Comparison of ENCODE assay signal across 9 mouse cellular contexts in genomic region chr7:130807749-130808148, GRCm38 (mm10). TPM values are rescaled to one million over a fixed set of nuclear protein-coding genes. Genes with fewer than 3 reads are reported as not detected.
DNase-seq lines count a peak whose midpoint lies in the region; ATAC-seq and TF ChIP-seq lines count a peak whose summit lies in the region.
"Had no signal": no experiment of that assay in that cellular context is flagged by ENCODE, and none has a peak within 500 bp of the region (broad histone marks: within the 10 kb centered on the region; RNA-seq: fewer than 3 reads in every experiment).

No protein-coding gene starts in this region.

- TF ChIP-seq CTCF in layer of hippocampus, adult 2 months (conservative IDR thresholded peaks at IDR 0.05), result no peak
- no peak for TF ChIP-seq CTCF in forebrain, postnatal 0 days (IDR thresholded peaks at IDR 0.05; ENCODE audit: low read depth)

- peak overlapping the region; percentile 74 for H3K4me2 ChIP-seq in myocyte (ENCODE audit: low read depth)
- H3K4me2 ChIP-seq in forebrain, embryonic 12.5 days, result no peak overlapping the region
- H3K4me2 ChIP-seq in forebrain, postnatal 0 days (ENCODE audit: low read depth), result no peak overlapping the region
- no peak overlapping the region for H3K4me2 ChIP-seq in hindbrain, embryonic 13.5 days
- H3K4me2 ChIP-seq: liver, embryonic 13.5 days had no signal

- no peaks in the 10 kb centered on the region for H3K79me2 ChIP-seq in myocyte (ENCODE audit: control insufficient read depth, insufficient read depth)

- 84% methylated on average over 8 of the region's 8 CpGs for WGBS in forebrain, embryonic 12.5 days
- WGBS in forebrain, postnatal 0 days, result 73% methylated on average over 8 of the region's 8 CpGs
- 74% methylated on average over 8 of the region's 8 CpGs for WGBS in hindbrain, embryonic 13.5 days

- H3K9me3 ChIP-seq in forebrain, embryonic 12.5 days, result no peaks in the 10 kb centered on the region
- no peaks in the 10 kb centered on the region for H3K9me3 ChIP-seq in forebrain, postnatal 0 days (ENCODE audit: low read length)
- no peaks in the 10 kb centered on the region for H3K9me3 ChIP-seq in hindbrain, embryonic 13.5 days
- H3K9me3 ChIP-seq: liver, embryonic 13.5 days had no signal

- peak; percentile 74 for DNase-seq in urinary bladder, postnatal 14 days (ENCODE audit: low spot score)
- no peak for DNase-seq in urinary bladder, postnatal 10 days (ENCODE audit: low spot score)
- peak; percentile 54 to 77 for DNase-seq in layer of hippocampus, adult 2 months (ENCODE audit: low spot score in 2 of 2)
- no peak for DNase-seq in forebrain, postnatal 0 days
- DNase-seq: liver, embryonic 13.5 days had no signal

- H3K27ac ChIP-seq in layer of hippocampus, adult 2 months, result peak overlapping the region; percentile 73
- H3K27ac ChIP-seq in forebrain, embryonic 12.5 days, result no peak overlapping the region
- no peak overlapping the region for H3K27ac ChIP-seq in forebrain, postnatal 0 days (ENCODE audit: low read depth, low read length)
- H3K27ac ChIP-seq in hindbrain, embryonic 13.5 days, result no peak overlapping the region
- H3K27ac ChIP-seq: liver, embryonic 13.5 days had no signal

- H3ac ChIP-seq in myocyte (ENCODE audit: control insufficient read depth, insufficient read length), result no peak overlapping the region

- peak; percentile 88 for ATAC-seq in frontal cortex, adult (ENCODE audit: low TSS enrichment)
- no peak for ATAC-seq in forebrain, embryonic 12.5 days (ENCODE audit: low FRiP score)
- no peak for ATAC-seq in forebrain, postnatal 0 days
- ATAC-seq in hindbrain, embryonic 13.5 days (ENCODE audit: low FRiP score), result no peak

- no peak overlapping the region for H3K4me3 ChIP-seq in layer of hippocampus, adult 2 months
- no peak overlapping the region for H3K4me3 ChIP-seq in myocyte
- no peak overlapping the region for H3K4me3 ChIP-seq in forebrain, embryonic 12.5 days (replicated peaks)
- H3K4me3 ChIP-seq in forebrain, postnatal 0 days (ENCODE audit: low read depth, low read length), result no peak overlapping the region
- H3K4me3 ChIP-seq in hindbrain, embryonic 13.5 days, result no peak overlapping the region
- H3K4me3 ChIP-seq: liver, embryonic 13.5 days had no signal

- H3K27me3 ChIP-seq in myocyte (ENCODE audit: control insufficient read depth, insufficient read depth, insufficient read length), result no peaks in the 10 kb centered on the region
- no peaks in the 10 kb centered on the region for H3K27me3 ChIP-seq in forebrain, embryonic 12.5 days
- no peaks in the 10 kb centered on the region for H3K27me3 ChIP-seq in forebrain, postnatal 0 days (ENCODE audit: insufficient read depth, low read length)
- H3K27me3 ChIP-seq in hindbrain, embryonic 13.5 days, result no peaks in the 10 kb centered on the region
- H3K27me3 ChIP-seq: liver, embryonic 13.5 days had no signal

- H3K4me1 ChIP-seq in forebrain, embryonic 12.5 days, result no peaks in the 10 kb centered on the region
- no peaks in the 10 kb centered on the region for H3K4me1 ChIP-seq in forebrain, postnatal 0 days (ENCODE audit: insufficient read depth)
- no peaks in the 10 kb centered on the region for H3K4me1 ChIP-seq in hindbrain, embryonic 13.5 days (replicated peaks)
- H3K4me1 ChIP-seq: liver, embryonic 13.5 days had no signal

- TF ChIP-seq POLR2A in myocyte (IDR thresholded peaks at IDR 0.05; ENCODE audit: insufficient read length, low read depth), result no peak

- no peak overlapping the region for H3K9ac ChIP-seq in forebrain, embryonic 12.5 days
- H3K9ac ChIP-seq in forebrain, postnatal 0 days, result no peak overlapping the region
- no peak overlapping the region for H3K9ac ChIP-seq in hindbrain, embryonic 13.5 days
- H3K9ac ChIP-seq: liver, embryonic 13.5 days had no signal

- H3K36me3 ChIP-seq in myocyte (ENCODE audit: control insufficient read depth, insufficient read depth), result no peaks in the 10 kb centered on the region
- H3K36me3 ChIP-seq in forebrain, embryonic 12.5 days (replicated peaks), result no peaks in the 10 kb centered on the region
- H3K36me3 ChIP-seq in forebrain, postnatal 0 days (ENCODE audit: insufficient read depth), result no peaks in the 10 kb centered on the region
- no peaks in the 10 kb centered on the region for H3K36me3 ChIP-seq in hindbrain, embryonic 13.5 days
- H3K36me3 ChIP-seq: liver, embryonic 13.5 days had no signal

TF ChIP-seq in myocyte, 11 proteins besides CTCF, POLR2A, EP300 and RAD21:
- TF ChIP-seq TCF3 (IDR thresholded peaks at IDR 0.05; ENCODE audit: insufficient read length, low read depth), result no peak
- TF ChIP-seq SRF (IDR thresholded peaks at IDR 0.05; ENCODE audit: control insufficient read depth, insufficient read length, low read depth), result no peak
- peak; percentile 72 for TF ChIP-seq USF1 (IDR thresholded peaks at IDR 0.05; ENCODE audit: low read depth)
- TF ChIP-seq TCF12 (IDR thresholded peaks at IDR 0.05; ENCODE audit: insufficient read depth, poor library complexity, severe bottlenecking), result no peak
- no peak for TF ChIP-seq CEBPB (IDR thresholded peaks at IDR 0.05; ENCODE audit: insufficient read depth, poor library complexity, severe bottlenecking)
- TF ChIP-seq MYOD1 (IDR thresholded peaks at IDR 0.05; ENCODE audit: control insufficient read depth in 1 of 3, insufficient read length in 2 of 3, low read depth in 2 of 3), result no peak
- peak; percentile 52 for TF ChIP-seq REST (IDR thresholded peaks at IDR 0.05; ENCODE audit: insufficient read depth, insufficient read length)

RNA-seq across cellular contexts. Expression of gene Btbd16, which starts 33.9 kb away (rescaled TPM):
- total RNA-seq in layer of hippocampus, adult 2 months (2021), result under 1 TPM; 0.49 to 0.96 TPM
- not detected for polyA plus RNA-seq in myocyte (2012; fragmentation: generic; extraction: Trizol)
- not detected in 2 replicates for polyA plus RNA-seq in forebrain, embryonic 12.5 days (2016; fragmentation: Nextera tagmentation; extraction: Ambion mirVana)
- 0.10 and 0.31 TPM in 2 replicates for total RNA-seq in forebrain, postnatal 0 days (2014; rRNA removed)
- polyA plus RNA-seq in forebrain, postnatal 0 days (2015; fragmentation: Nextera tagmentation; extraction: Ambion mirVana), result 0.26 and 0.41 TPM in 2 replicates
- polyA plus RNA-seq in hindbrain, embryonic 13.5 days (2015; fragmentation: Nextera tagmentation; extraction: Ambion mirVana), result 0.16 TPM in 1 of 2 replicates, not detected in the other
- polyA plus RNA-seq: liver, embryonic 13.5 days had no signal

RNA-seq across cellular contexts. Expression of gene Plekha1, which starts 57.8 kb away (rescaled TPM):
- 10 to 100 TPM; 87.1 to 91.2 TPM for total RNA-seq in layer of hippocampus, adult 2 months (2021)
- 13.4 TPM for polyA plus RNA-seq in myocyte (2012; fragmentation: generic; extraction: Trizol)
- polyA plus RNA-seq in forebrain, embryonic 12.5 days (2016; fragmentation: Nextera tagmentation; extraction: Ambion mirVana), result 32.1 and 34.9 TPM in 2 replicates
- 84.6 and 112 TPM in 2 replicates for total RNA-seq in forebrain, postnatal 0 days (2014; rRNA removed)
- 38.7 and 47.7 TPM in 2 replicates for polyA plus RNA-seq in forebrain, postnatal 0 days (2015; fragmentation: Nextera tagmentation; extraction: Ambion mirVana)
- 63.4 and 65.4 TPM in 2 replicates for polyA plus RNA-seq in hindbrain, embryonic 13.5 days (2015; fragmentation: Nextera tagmentation; extraction: Ambion mirVana)

Comparison
In these comparisons a context has a peak if more than half of its experiments do, and no peak if none do; other contexts are left out.
1. DNase-seq: peak in urinary bladder, postnatal 14 days (single experiment) and layer of hippocampus, adult 2 months (2 of 2); none in urinary bladder, postnatal 10 days (single experiment) and forebrain, postnatal 0 days (single experiment).